Mouse (Mus musculus) testis, adult 2 months (tissue): ENCODE data around the gene Hmga1. TPM values are rescaled to one million over a fixed set of nuclear protein-coding genes. Genes with fewer than 3 reads are reported as not detected.
A peak's percentile ranks its signal among the peaks of the same experiment; 100 is the strongest.

Experiments used
- H3K27ac ChIP-seq: fragments of 200-500 bp; 2 replicates; pipeline ENCODE4 v1.5.1; 2012; ENCODE audit warnings: low read depth, low read length; ENCODE audit not compliant: control insufficient read depth, insufficient read depth
- H3K27me3 ChIP-seq: fragments of 200-500 bp; 2 replicates; pipeline ENCODE4 v1.6.1; 2012; ENCODE audit warnings: mild to moderate bottlenecking, low read length, moderate library complexity; ENCODE audit not compliant: control insufficient read depth, insufficient read depth
- H3K36me3 ChIP-seq: fragments of 200-500 bp; 2 replicates; pipeline ENCODE4 v1.6.1; 2012; ENCODE audit warnings: mild to moderate bottlenecking, low read length; ENCODE audit not compliant: control insufficient read depth, insufficient read depth
- H3K4me1 ChIP-seq: fragments of 200-500 bp; 2 replicates; pipeline ENCODE4 v1.6.1; 2012; ENCODE audit warnings: low read length; ENCODE audit not compliant: control insufficient read depth, insufficient read depth
- H3K4me3 ChIP-seq: fragments of 200-500 bp; 2 replicates; pipeline ENCODE4 v1.5.1; 2012; ENCODE audit warnings: low read depth, mild to moderate bottlenecking, low read length, moderate library complexity, mixed read lengths; ENCODE audit not compliant: control insufficient read depth
- CTCF ChIP-seq: fragments of 200-500 bp; IDR thresholded peaks from 2 replicates; pipeline ENCODE4 v1.5.1; 2012; ENCODE audit warnings: low read depth, mild to moderate bottlenecking, inconsistent platforms, low read length, moderate library complexity; ENCODE audit not compliant: control insufficient read depth, insufficient read depth, insufficient replicate concordance
- POLR2A ChIP-seq: fragments of 200-500 bp; IDR thresholded peaks from 2 replicates; pipeline ENCODE4 v1.6.1; 2012; ENCODE audit warnings: low read depth, mild to moderate bottlenecking, inconsistent platforms, low read length, moderate library complexity; ENCODE audit not compliant: control insufficient read depth
- polyA plus RNA-seq: library from polyadenylated mRNA; depleted of rRNA; stranded (reverse); fragments of >200 nt; gene quantifications from 2 replicates; pipeline ENCODE4 v1.2.3, GENCODE M21; 2012

Gene Hmga1
- polyA plus RNA-seq, 1 experiment = 68.4 TPM

DNA sequence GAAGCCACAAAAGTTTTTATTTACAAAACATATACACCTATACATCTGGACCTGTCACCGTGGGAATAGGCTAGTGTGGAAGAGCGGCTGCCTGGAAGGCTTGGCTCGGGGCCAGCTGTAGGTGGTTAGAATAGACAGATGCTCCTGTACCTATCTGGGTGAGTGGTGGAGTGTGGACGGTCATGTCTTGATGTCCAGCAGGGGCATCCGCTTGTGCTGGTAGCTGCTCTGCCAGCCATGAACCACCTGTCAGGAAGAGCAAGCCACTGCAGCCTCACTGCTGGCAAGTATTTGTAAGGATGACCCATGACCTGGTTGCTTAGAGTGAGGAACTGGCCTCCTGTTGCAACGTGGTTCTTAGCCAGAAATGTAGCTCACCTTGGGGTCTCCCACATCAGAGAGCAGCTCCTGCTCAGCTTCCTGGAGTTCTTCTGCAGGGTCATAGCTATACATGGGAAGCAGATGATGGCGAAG, 7.5 kb downstream of the Hmga1 start:
- no peak; the same call in 1 of the 2 replicates for TF ChIP-seq POLR2A
- TF ChIP-seq CTCF = no peak
- H3K27me3 ChIP-seq = no peaks in the 10 kb centered on the region
- H3K36me3 ChIP-seq = no peaks in the 10 kb centered on the region; the same call in 1 of the 2 replicates
- peaks cover 31% of the 10 kb centered on the region for H3K4me1 ChIP-seq
- peak overlapping the region; percentile 81 for H3K4me3 ChIP-seq
- no peak overlapping the region for H3K27ac ChIP-seq

- no peaks in the 10 kb centered on the region for H3K27me3 ChIP-seq
- peaks cover 29% of the 10 kb centered on the region for H3K4me1 ChIP-seq
- TF ChIP-seq POLR2A (no peak), CTCF (no peak)
- H3K4me3 ChIP-seq = peak overlapping the region; percentile 81
- H3K36me3 ChIP-seq = no peaks in the 10 kb centered on the region; the same call in 1 of the 2 replicates
- H3K27ac ChIP-seq = peak overlapping the region; percentile 5; the same call in 1 of the 2 replicates
Observed at GRCm38 (mm10) chr17:27564391-27565162, 8.3 kb downstream of the Hmga1 start.

GRCm38 (mm10) chr17:27565163-27565941, 9.1 kb downstream of the Hmga1 start, which contains the start of gene AI413582:
Gene AI413582 (minus strand): TSS chr17:27565756.
- Histone ChIP-seq H3K4me3 (peak within 1 kb of the TSS; percentile 89), H3K27ac (peak within 1 kb of the TSS; percentile 5; the same call in 1 of the 2 replicates), H3K4me1 (peaks cover 29% of the 10 kb centered on the region), H3K27me3 (no peaks in the 10 kb centered on the region), H3K36me3 (no peaks in the 10 kb centered on the region; the same call in 1 of the 2 replicates)
- peak; percentile 83 for TF ChIP-seq CTCF
- peak; percentile 44 for TF ChIP-seq POLR2A

- no peaks in the 10 kb centered on the region; the same call in 1 of the 2 replicates for H3K36me3 ChIP-seq
- TF ChIP-seq POLR2A = no peak
- no peaks in the 10 kb centered on the region for H3K27me3 ChIP-seq
- no peak overlapping the region; the same call in 1 of the 2 replicates for H3K27ac ChIP-seq
- peak overlapping the region; percentile 89 for H3K4me3 ChIP-seq
- peaks cover 29% of the 10 kb centered on the region for H3K4me1 ChIP-seq
Observed at GRCm38 (mm10) chr17:27565942-27566267, 9.6 kb downstream of the Hmga1 start.

DNA sequence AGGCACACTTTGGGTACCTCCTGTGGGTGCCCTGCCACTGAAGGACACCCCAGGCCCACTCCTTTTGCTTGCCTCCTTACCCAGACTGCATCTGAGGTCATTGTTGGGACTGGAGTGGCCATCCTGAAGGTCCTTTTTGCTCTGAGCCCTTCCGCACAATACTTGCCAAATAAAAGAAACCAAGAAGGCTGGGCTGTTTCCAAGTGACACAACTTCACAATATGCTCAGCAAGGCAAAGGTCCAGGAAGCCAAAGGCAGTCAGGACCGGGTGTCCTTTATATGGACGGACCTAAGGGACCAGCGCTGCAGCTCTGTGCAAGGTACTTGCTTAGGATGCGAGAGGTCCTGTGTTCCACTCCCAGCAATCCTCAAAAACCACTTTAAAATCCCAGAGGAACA, 11.9 kb downstream of the Hmga1 start:
- H3K4me3 ChIP-seq = no peak overlapping the region
- H3K27ac ChIP-seq = no peak overlapping the region
- TF ChIP-seq CTCF (no peak), POLR2A (no peak)
- peaks cover 25% of the 10 kb centered on the region for H3K4me1 ChIP-seq
- H3K36me3 ChIP-seq = no peaks in the 10 kb centered on the region
- no peaks in the 10 kb centered on the region for H3K27me3 ChIP-seq

DNA sequence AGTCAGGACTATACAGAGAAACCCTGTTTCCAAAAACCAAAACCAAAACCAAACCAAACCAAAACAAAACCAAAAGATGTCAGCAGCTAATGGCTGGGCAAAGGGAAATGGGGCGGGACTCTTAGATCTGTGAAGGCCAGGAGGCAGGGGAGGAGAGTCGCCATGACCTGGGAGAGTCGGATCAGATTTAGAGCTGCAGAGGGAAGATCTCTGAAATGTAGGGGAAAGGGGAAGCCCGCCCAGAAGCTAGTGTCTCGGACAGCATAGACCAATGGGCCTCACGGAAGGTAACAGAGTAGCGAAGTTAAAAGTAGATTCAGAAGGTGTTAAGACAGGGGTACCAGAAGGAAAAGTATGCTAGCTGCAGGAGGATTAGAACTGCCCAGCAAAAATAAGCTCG, 15.0 kb downstream of the Hmga1 start:
- peaks cover 7% of the 10 kb centered on the region for H3K4me1 ChIP-seq
- no peaks in the 10 kb centered on the region for H3K27me3 ChIP-seq
- H3K4me3 ChIP-seq = no peak overlapping the region
- no peak for TF ChIP-seq CTCF
- TF ChIP-seq POLR2A = no peak
- no peak overlapping the region for H3K27ac ChIP-seq
- no peaks in the 10 kb centered on the region for H3K36me3 ChIP-seq

DNA sequence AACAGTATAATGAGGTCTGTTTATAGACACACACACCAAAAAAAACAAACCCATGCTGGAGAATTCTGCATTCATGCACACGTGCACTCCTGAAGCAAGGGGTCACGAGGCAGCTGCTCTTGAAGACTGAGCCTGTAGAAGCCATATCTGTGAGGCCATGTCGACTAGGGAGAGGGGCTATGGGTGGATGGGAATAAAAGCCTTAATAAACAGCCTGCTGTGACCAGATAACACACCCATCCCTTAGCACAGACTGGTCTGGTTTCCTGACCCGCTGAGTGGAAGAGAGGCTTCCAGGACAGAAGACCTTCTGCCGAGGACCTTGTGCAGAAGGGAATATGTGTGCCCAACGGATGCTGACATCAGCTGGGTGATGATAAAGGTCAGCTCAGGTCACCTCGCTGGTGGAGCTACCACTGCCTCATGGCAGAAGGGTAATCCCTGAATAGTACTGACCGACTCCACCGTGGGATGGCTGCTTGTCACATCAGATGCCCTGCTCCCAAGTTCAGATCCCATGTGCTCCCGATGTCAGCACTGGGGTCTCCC, 17.5 kb downstream of the Hmga1 start:
- TF ChIP-seq POLR2A (no peak), CTCF (no peak)

More for the DNA sequence above, 17.5 kb downstream of the Hmga1 start:
- Histone ChIP-seq H3K27ac (no peak overlapping the region), H3K4me1 (no peaks in the 10 kb centered on the region; the same call in 1 of the 2 replicates), H3K4me3 (no peak overlapping the region), H3K36me3 (no peaks in the 10 kb centered on the region; the same call in 1 of the 2 replicates), H3K27me3 (no peaks in the 10 kb centered on the region)
